Mouse (Mus musculus) cerebellum, postnatal 25 days (tissue): ENCODE data around the gene Mtmr1.

Experiments used
- DNase-seq, 2 experiments: peaks; one replicate each; pipeline ENCODE4 v3.0.0; 2021; ENCODE audit warnings: mixed read lengths in 2 of 2

Mtmr1 gene

GRCm38 (mm10) chrX:71456078-71456737, 91.6 kb downstream of the Mtmr1 start:
- no peak for DNase-seq

GRCm38 (mm10) chrX:71464138-71464826, 99.7 kb downstream of the Mtmr1 start:
- DNase-seq = no peak

GRCm38 (mm10) chrX:71465417-71465816, 100.9 kb downstream of the Mtmr1 start:
- DNase-seq = no peak

GRCm38 (mm10) chrX:71467491-71467890, 102.9 kb downstream of the Mtmr1 start:
- DNase-seq = no peak
